Comparison of ENCODE assay signal across 11 mouse cellular contexts in the genomic region with DNA sequence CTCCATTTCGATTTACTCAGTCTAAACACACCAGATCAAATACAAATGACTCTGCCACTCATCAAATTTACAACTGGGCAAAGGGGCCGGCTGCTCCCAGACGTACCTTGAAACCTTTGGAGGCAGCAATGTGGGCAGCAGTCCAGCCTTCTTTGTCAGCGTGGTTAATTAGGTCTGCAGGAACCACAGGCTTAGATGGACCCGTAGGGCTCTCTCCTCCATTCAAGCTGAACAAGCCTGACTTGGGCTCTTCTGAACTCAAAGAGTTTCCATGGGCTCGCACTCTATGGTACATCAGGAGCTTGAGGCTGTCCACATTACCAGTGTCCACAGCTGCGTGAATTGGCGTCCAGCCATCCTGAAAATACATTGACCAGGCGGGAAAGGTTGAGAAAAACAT.
DNase-seq lines count a peak whose midpoint lies in the region; ATAC-seq and TF ChIP-seq lines count a peak whose summit lies in the region.
"Had no signal": no experiment of that assay in that cellular context is flagged by ENCODE, and none has a peak within 500 bp of the region (broad histone marks: within the 10 kb centered on the region; RNA-seq: fewer than 3 reads in every experiment).

No protein-coding gene starts in this region.

- no peak overlapping the region for H3K27ac ChIP-seq in midbrain, embryonic 11.5 days (ENCODE audit: low read depth, low read length)
- no peak overlapping the region for H3K27ac ChIP-seq in midbrain, embryonic 14.5 days (replicated peaks; ENCODE audit: low read depth, low read length)
- no peak overlapping the region for H3K27ac ChIP-seq in kidney, embryonic 15.5 days
- H3K27ac ChIP-seq in heart, embryonic 10.5 days, result no peak overlapping the region
- no peak overlapping the region for H3K27ac ChIP-seq in lung, postnatal 0 days (ENCODE audit: low read length)
- H3K27ac ChIP-seq: gastrocnemius, adult 2 months had no signal

- no peak overlapping the region for H3K4me3 ChIP-seq in midbrain, embryonic 11.5 days (ENCODE audit: low read depth, low read length)
- no peak overlapping the region for H3K4me3 ChIP-seq in midbrain, embryonic 14.5 days (replicated peaks; ENCODE audit: low read depth, low read length)
- no peak overlapping the region for H3K4me3 ChIP-seq in kidney, embryonic 15.5 days (replicated peaks)
- H3K4me3 ChIP-seq in heart, embryonic 10.5 days, result no peak overlapping the region
- no peak overlapping the region for H3K4me3 ChIP-seq in lung, postnatal 0 days (ENCODE audit: low read depth, low read length)
- H3K4me3 ChIP-seq: gastrocnemius, adult 2 months had no signal

- TF ChIP-seq EP300 in lung, postnatal 0 days (IDR thresholded peaks at IDR 0.05), result no peak

- TF ChIP-seq CTCF in lung, postnatal 0 days (IDR thresholded peaks at IDR 0.05), result no peak

- ATAC-seq in cerebellum, adult (ENCODE audit: insufficient number of reproducible peaks, low FRiP score, low TSS enrichment), result peak; percentile 61; the same call in 1 of the 2 replicates
- ATAC-seq in midbrain, embryonic 11.5 days (ENCODE audit: low FRiP score), result no peak
- ATAC-seq in midbrain, embryonic 14.5 days (ENCODE audit: low FRiP score, low TSS enrichment), result no peak
- ATAC-seq in kidney, embryonic 15.5 days (replicated peaks; ENCODE audit: low FRiP score), result peak; percentile 65; the same call in 1 of the 2 replicates
- no peak for ATAC-seq in lung, postnatal 0 days

- H3K4me2 ChIP-seq in midbrain, embryonic 11.5 days, result no peak overlapping the region
- H3K4me2 ChIP-seq in midbrain, embryonic 14.5 days (ENCODE audit: low read length), result no peak overlapping the region
- H3K4me2 ChIP-seq in kidney, embryonic 15.5 days, result no peak overlapping the region
- no peak overlapping the region for H3K4me2 ChIP-seq in lung, postnatal 0 days (replicated peaks; ENCODE audit: low read depth, low read length)
- H3K4me2 ChIP-seq: liver, embryonic 11.5 days had no signal

- DNase-seq in cerebellum, adult 8-10 months, result no peak
- peak; percentile 72 for DNase-seq in midbrain, embryonic 11.5 days (ENCODE audit: low spot score, missing footprints)
- no peak for DNase-seq in midbrain, embryonic 14.5 days
- no peak for DNase-seq in heart, embryonic 10.5 days (ENCODE audit: low spot score)
- no peak for DNase-seq in yolk sac, embryonic 10.5 days (ENCODE audit: low spot score)
- no peak for DNase-seq in lung, postnatal 0 days (ENCODE audit: low spot score)
- DNase-seq: gastrocnemius, adult 2 months; lung, postnatal 14 days had no signal

- H3K9ac ChIP-seq in midbrain, embryonic 11.5 days (ENCODE audit: low read length), result no peak overlapping the region
- H3K9ac ChIP-seq in midbrain, embryonic 14.5 days (replicated peaks; ENCODE audit: low read length), result no peak overlapping the region
- H3K9ac ChIP-seq in kidney, embryonic 15.5 days, result no peak overlapping the region
- no peak overlapping the region for H3K9ac ChIP-seq in lung, postnatal 0 days (replicated peaks; ENCODE audit: low read depth)

- no peaks in the 10 kb centered on the region for H3K27me3 ChIP-seq in midbrain, embryonic 11.5 days (ENCODE audit: control insufficient read depth, insufficient read depth, low read length)
- H3K27me3 ChIP-seq in midbrain, embryonic 14.5 days (ENCODE audit: control insufficient read depth, insufficient read depth, low read length), result no peaks in the 10 kb centered on the region
- H3K27me3 ChIP-seq in kidney, embryonic 15.5 days, result no peaks in the 10 kb centered on the region
- H3K27me3 ChIP-seq in heart, embryonic 10.5 days (ENCODE audit: insufficient read depth, poor library complexity, severe bottlenecking), result no peaks in the 10 kb centered on the region
- no peaks in the 10 kb centered on the region for H3K27me3 ChIP-seq in lung, postnatal 0 days (replicated peaks; ENCODE audit: insufficient read depth, low read length)

- no peaks in the 10 kb centered on the region for H3K4me1 ChIP-seq in midbrain, embryonic 11.5 days (ENCODE audit: control insufficient read depth, insufficient read depth, low read length)
- H3K4me1 ChIP-seq in midbrain, embryonic 14.5 days (ENCODE audit: control insufficient read depth, insufficient read depth, low read length), result no peaks in the 10 kb centered on the region
- peaks cover 11% of the 10 kb centered on the region for H3K4me1 ChIP-seq in kidney, embryonic 15.5 days
- no peaks in the 10 kb centered on the region for H3K4me1 ChIP-seq in heart, embryonic 10.5 days
- no peaks in the 10 kb centered on the region for H3K4me1 ChIP-seq in lung, postnatal 0 days (ENCODE audit: insufficient read depth, low read depth, low read length)

- no peaks in the 10 kb centered on the region for H3K36me3 ChIP-seq in midbrain, embryonic 11.5 days (ENCODE audit: control insufficient read depth, insufficient read depth, low read length)
- peaks cover 30% of the 10 kb centered on the region for H3K36me3 ChIP-seq in midbrain, embryonic 14.5 days (ENCODE audit: control insufficient read depth, insufficient read depth, low read length)
- no peaks in the 10 kb centered on the region for H3K36me3 ChIP-seq in kidney, embryonic 15.5 days
- H3K36me3 ChIP-seq in heart, embryonic 10.5 days, result no peaks in the 10 kb centered on the region
- H3K36me3 ChIP-seq in lung, postnatal 0 days (ENCODE audit: insufficient read depth, low read length), result no peaks in the 10 kb centered on the region

- no peaks in the 10 kb centered on the region for H3K9me3 ChIP-seq in midbrain, embryonic 11.5 days (ENCODE audit: control insufficient read depth, low read length)
- no peaks in the 10 kb centered on the region for H3K9me3 ChIP-seq in midbrain, embryonic 14.5 days (ENCODE audit: control insufficient read depth, low read length)
- no peaks in the 10 kb centered on the region for H3K9me3 ChIP-seq in kidney, embryonic 15.5 days (replicated peaks)
- H3K9me3 ChIP-seq in heart, embryonic 10.5 days, result no peaks in the 10 kb centered on the region
- H3K9me3 ChIP-seq in lung, postnatal 0 days (ENCODE audit: low read length), result no peaks in the 10 kb centered on the region

- WGBS in midbrain, embryonic 11.5 days, result 73% methylated on average over 9 of the region's 9 CpGs
- WGBS in midbrain, embryonic 14.5 days, result 57% methylated on average over 9 of the region's 9 CpGs
- 45% methylated on average over 9 of the region's 9 CpGs for WGBS in kidney, embryonic 15.5 days
- WGBS in heart, embryonic 10.5 days, result 84% methylated on average over 9 of the region's 9 CpGs
- 79% methylated on average over 9 of the region's 9 CpGs for WGBS in lung, postnatal 0 days

Comparison
In these comparisons a context has a peak if more than half of its experiments do, and no peak if none do; other contexts are left out.
1. ATAC-seq: peak in cerebellum, adult (single experiment) and kidney, embryonic 15.5 days (single experiment); none in midbrain, embryonic 11.5 days (single experiment), midbrain, embryonic 14.5 days (single experiment) and lung, postnatal 0 days (single experiment).